Mouse (Mus musculus): ENCODE data around the gene Fos. TPM values are rescaled to one million over a fixed set of nuclear protein-coding genes. Genes with fewer than 3 reads are reported as not detected.

The Fos gene
- polyA plus RNA-seq, 1 experiment from 2014 or later, result 1.8 TPM

DNA sequence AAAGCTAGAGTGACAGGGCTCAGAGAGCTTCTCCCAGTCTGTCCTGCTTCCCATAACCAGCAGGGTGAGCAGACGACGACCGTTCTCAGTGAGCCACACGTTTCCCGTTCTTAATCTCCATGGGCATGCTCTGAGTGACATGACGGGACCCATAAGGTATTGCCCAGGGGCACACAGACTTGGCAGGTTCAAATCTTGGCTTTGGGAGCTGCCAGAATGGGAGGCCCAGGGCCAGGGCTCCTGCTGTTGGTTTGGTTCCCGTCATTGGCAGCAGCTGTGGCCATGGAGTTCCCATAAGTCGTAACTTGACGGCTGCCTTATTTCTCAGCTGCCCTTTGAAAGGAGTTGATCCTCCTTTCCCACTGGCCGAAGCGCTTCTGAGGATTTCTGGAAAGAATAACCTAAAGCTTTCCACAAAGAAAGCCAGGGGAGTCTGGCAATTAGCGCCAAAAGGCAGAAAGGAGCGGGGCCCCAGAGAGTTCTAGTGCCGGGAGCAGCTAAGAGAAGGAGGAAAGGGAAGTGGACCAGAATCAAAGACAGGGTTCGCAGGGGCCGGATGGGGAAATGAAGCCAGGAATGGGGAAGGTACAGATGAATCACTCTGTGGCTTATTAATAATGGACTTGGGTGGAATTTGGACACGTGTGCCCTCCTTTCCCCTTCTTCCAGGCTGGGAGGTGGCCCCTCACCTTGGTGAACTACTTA lies 36.4 kb upstream of the Fos start:
- Histone ChIP-seq H3K27me3 (ENCODE audit: control insufficient read depth, insufficient read depth, low read depth, low read length) (no peaks in the 10 kb centered on the region), H3K4me3 (ENCODE audit: low read depth, low read length) (no peak overlapping the region), H3K27ac (ENCODE audit: low read length) (peak overlapping the region; percentile 77), H3K4me1 (ENCODE audit: control insufficient read depth, insufficient read depth, low read length) (peaks cover 29% of the 10 kb centered on the region), H3K4me2 (ENCODE audit: low read length) (no peak overlapping the region), H3K36me3 (ENCODE audit: control insufficient read depth, insufficient read depth, low read length) (no peaks in the 10 kb centered on the region), H3K9me3 (replicated peaks; ENCODE audit: control insufficient read depth, low read length, poor library complexity, severe bottlenecking) (no peaks in the 10 kb centered on the region), H3K9ac (ENCODE audit: low read depth, low read length) (no peak overlapping the region)
- peak; percentile 50; the same call in 1 of the 2 replicates for ATAC-seq
- 33% methylated on average over 17 of the region's 17 CpGs for whole genome bisulfite sequencing

DNA sequence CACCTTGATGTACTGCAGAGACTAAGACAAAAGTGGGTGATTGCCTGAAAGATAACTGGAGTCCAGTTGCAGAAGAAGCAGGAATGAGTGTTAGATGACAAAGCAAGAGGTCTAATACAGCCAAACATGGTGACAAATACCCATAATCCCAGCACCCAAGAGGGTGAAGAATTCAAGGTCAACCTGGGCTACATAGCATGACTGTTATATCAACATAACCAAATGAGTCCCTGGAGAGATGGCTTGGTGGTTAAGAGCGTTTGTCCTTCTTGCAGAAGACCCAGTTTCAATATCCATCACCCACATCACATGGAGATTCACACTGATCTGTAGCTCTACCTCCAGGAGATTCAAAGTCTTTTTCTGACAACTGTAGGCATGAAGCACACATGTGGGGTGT lies 30.2 kb upstream of the Fos start:
- 97% methylated on average over 1 of the region's 1 CpGs for WGBS
- Histone ChIP-seq H3K9ac (ENCODE audit: low read depth, low read length) (no peak overlapping the region), H3K4me2 (ENCODE audit: low read length) (no peak overlapping the region), H3K36me3 (ENCODE audit: control insufficient read depth, insufficient read depth, low read length) (no peaks in the 10 kb centered on the region), H3K9me3 (replicated peaks; ENCODE audit: control insufficient read depth, low read length, poor library complexity, severe bottlenecking) (no peaks in the 10 kb centered on the region), H3K4me3 (ENCODE audit: low read depth, low read length) (no peak overlapping the region), H3K4me1 (ENCODE audit: control insufficient read depth, insufficient read depth, low read length) (no peaks in the 10 kb centered on the region), H3K27ac (ENCODE audit: low read length) (no peak overlapping the region), H3K27me3 (ENCODE audit: control insufficient read depth, insufficient read depth, low read depth, low read length) (no peaks in the 10 kb centered on the region)
- ATAC-seq, result no peak

DNA sequence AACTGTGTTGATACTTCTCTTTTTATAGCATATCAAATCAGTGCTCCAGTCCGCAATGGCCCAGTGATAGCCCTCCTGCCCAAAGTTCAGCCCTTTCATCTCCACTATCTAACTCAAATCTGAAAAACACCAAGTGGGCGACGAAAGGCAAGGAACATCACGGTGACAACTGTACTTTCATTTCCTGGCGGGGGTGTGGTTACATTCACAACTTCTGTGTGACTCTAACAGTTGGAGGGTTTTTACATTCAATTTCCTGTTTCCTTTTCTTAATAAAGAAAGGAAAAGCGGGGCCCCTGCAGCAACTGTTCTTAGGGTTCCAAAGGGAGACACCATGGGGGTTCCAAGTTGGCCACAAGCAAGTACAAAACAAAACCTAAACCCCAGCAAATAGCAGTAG lies 29.0 kb upstream of the Fos start:
- Histone ChIP-seq H3K9ac (ENCODE audit: low read depth, low read length) (no peak overlapping the region), H3K4me3 (ENCODE audit: low read depth, low read length) (no peak overlapping the region), H3K27ac (ENCODE audit: low read length) (no peak overlapping the region), H3K9me3 (replicated peaks; ENCODE audit: control insufficient read depth, low read length, poor library complexity, severe bottlenecking) (no peaks in the 10 kb centered on the region), H3K4me2 (ENCODE audit: low read length) (no peak overlapping the region), H3K27me3 (ENCODE audit: control insufficient read depth, insufficient read depth, low read depth, low read length) (no peaks in the 10 kb centered on the region), H3K4me1 (ENCODE audit: control insufficient read depth, insufficient read depth, low read length) (no peaks in the 10 kb centered on the region), H3K36me3 (ENCODE audit: control insufficient read depth, insufficient read depth, low read length) (no peaks in the 10 kb centered on the region)
- WGBS, result 59% methylated on average over 6 of the region's 6 CpGs
- no peak for ATAC-seq

DNA sequence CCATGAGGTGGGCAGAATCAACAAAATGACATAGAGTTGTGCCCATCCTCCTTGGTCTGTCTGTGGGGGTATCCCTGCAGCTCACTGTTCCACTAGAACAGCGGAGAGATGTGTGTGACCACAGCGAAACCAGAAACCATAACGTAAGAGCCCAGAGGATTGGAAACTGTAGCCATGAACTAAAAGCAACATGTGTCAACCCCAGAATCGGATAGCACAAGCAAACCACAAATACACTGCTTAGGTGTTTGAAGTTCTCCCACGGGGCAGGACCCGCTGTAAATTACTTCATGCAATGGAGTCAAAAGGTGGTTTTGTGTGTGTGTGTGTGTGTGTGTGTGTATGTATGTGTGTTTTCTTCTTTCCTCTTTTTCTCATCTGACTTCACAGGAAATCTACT lies 26.7 kb upstream of the Fos start:
- Histone ChIP-seq H3K27ac (ENCODE audit: low read length) (no peak overlapping the region), H3K4me3 (ENCODE audit: low read depth, low read length) (no peak overlapping the region), H3K9ac (ENCODE audit: low read depth, low read length) (no peak overlapping the region), H3K4me2 (ENCODE audit: low read length) (no peak overlapping the region), H3K27me3 (ENCODE audit: control insufficient read depth, insufficient read depth, low read depth, low read length) (no peaks in the 10 kb centered on the region), H3K4me1 (ENCODE audit: control insufficient read depth, insufficient read depth, low read length) (peaks cover 4% of the 10 kb centered on the region; the same call in 1 of the 2 replicates), H3K9me3 (replicated peaks; ENCODE audit: control insufficient read depth, low read length, poor library complexity, severe bottlenecking) (no peaks in the 10 kb centered on the region), H3K36me3 (ENCODE audit: control insufficient read depth, insufficient read depth, low read length) (no peaks in the 10 kb centered on the region)
- 92% methylated on average over 6 of the region's 6 CpGs for WGBS
- ATAC-seq, result no peak

DNA sequence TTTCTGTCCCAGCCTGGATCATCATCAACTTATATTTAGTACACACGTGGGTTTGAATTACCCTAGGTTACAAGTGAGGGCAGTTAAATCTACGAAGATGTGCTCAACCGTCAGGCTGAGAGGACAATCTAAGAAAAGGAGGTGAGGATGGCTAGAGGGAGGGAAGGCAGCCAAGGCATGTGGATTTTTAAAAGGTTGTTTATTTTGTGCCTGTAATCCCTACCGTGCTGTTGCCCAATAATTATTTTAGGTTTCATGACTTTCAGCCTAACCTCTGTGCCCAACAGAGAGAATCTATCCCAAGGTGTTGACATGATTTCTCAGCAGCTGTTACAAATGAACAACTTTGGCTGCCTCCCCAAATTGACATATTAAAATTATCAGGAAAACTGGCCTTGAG lies 26.2 kb upstream of the Fos start:
- H3K9me3 ChIP-seq (replicated peaks; ENCODE audit: control insufficient read depth, low read length, poor library complexity, severe bottlenecking), result no peaks in the 10 kb centered on the region
- H3K27me3 ChIP-seq (ENCODE audit: control insufficient read depth, insufficient read depth, low read depth, low read length), result no peaks in the 10 kb centered on the region
- H3K9ac ChIP-seq (ENCODE audit: low read depth, low read length), result no peak overlapping the region
- H3K4me1 ChIP-seq (ENCODE audit: control insufficient read depth, insufficient read depth, low read length), result peaks cover 6% of the 10 kb centered on the region; the same call in 1 of the 2 replicates
- no peaks in the 10 kb centered on the region for H3K36me3 ChIP-seq (ENCODE audit: control insufficient read depth, insufficient read depth, low read length)
- 77% methylated on average over 4 of the region's 4 CpGs for WGBS
- no peak overlapping the region for H3K4me3 ChIP-seq (ENCODE audit: low read depth, low read length)
- H3K4me2 ChIP-seq (ENCODE audit: low read length), result no peak overlapping the region
- no peak overlapping the region for H3K27ac ChIP-seq (ENCODE audit: low read length)
- no peak for ATAC-seq

DNA sequence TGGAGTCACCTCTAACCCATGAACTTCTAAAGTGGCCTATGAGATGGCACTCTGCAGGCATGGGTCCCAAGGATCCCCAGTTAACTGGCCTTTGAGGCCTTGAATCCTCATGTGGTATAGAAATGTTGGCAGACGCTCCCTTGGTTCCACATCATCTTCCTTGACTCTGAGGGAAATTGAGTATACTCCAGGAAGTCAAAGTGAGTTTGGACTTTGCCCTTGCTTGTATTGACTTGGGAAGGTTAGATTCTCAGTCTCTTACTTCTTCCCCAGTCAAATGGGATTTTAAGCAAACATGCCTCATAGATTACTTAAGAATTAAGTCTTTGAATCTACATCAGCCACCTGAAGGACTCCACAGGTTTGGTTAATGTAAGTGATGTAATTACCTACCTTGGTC lies 24.2 kb upstream of the Fos start:
- Histone ChIP-seq H3K27me3 (ENCODE audit: control insufficient read depth, insufficient read depth, low read depth, low read length) (no peaks in the 10 kb centered on the region), H3K9ac (ENCODE audit: low read depth, low read length) (no peak overlapping the region), H3K4me1 (ENCODE audit: control insufficient read depth, insufficient read depth, low read length) (peaks cover 6% of the 10 kb centered on the region; the same call in 1 of the 2 replicates), H3K36me3 (ENCODE audit: control insufficient read depth, insufficient read depth, low read length) (no peaks in the 10 kb centered on the region), H3K9me3 (replicated peaks; ENCODE audit: control insufficient read depth, low read length, poor library complexity, severe bottlenecking) (no peaks in the 10 kb centered on the region), H3K27ac (ENCODE audit: low read length) (no peak overlapping the region), H3K4me2 (ENCODE audit: low read length) (no peak overlapping the region), H3K4me3 (ENCODE audit: low read depth, low read length) (no peak overlapping the region)
- no peak for ATAC-seq
- 88% methylated on average over 1 of the region's 1 CpGs for WGBS

DNA sequence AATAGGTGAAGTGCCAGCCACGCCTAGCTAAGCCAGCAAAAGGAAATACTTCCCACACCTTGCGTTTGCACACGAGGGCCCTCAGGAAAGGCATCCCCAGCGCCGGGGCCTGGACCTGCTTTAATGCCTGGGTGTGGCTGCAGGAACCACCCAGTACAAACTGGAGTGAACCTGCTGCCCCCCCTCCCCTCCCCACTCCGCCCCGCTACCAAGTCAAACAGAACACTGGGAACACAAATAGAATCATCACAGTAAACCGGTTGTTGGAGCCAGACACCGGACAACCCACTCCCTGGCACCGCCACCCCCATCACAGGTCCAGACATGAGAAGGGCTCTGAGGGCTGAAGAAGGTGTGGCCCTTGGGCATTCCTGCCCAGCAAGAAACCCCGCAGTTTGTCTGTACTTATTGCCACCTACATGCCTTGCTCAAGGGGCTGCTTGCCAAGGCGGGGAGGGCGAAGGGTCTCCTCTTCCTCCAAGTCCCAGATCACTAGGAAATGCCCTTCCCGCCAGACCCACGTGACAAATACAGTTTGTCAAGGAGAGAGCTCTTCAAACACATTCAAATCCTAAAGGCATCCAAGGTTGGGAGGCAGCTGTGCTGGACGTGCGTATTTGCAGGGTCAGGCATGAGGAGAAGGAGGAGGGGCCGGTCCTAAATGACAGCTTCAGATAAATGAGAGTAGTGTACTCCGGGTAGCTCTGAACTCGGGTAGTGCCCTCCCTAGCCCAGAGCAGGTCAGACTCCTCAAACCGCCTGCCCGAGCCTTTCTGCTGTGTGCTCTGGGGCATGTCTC lies 21.8 kb upstream of the Fos start:
- Histone ChIP-seq H3K36me3 (ENCODE audit: control insufficient read depth, insufficient read depth, low read length) (no peaks in the 10 kb centered on the region), H3K4me3 (ENCODE audit: low read depth, low read length) (no peak overlapping the region), H3K27ac (ENCODE audit: low read length) (no peak overlapping the region), H3K9ac (ENCODE audit: low read depth, low read length) (no peak overlapping the region; the same call in 1 of the 2 replicates), H3K9me3 (replicated peaks; ENCODE audit: control insufficient read depth, low read length, poor library complexity, severe bottlenecking) (no peaks in the 10 kb centered on the region), H3K27me3 (ENCODE audit: control insufficient read depth, insufficient read depth, low read depth, low read length) (no peaks in the 10 kb centered on the region), H3K4me1 (ENCODE audit: control insufficient read depth, insufficient read depth, low read length) (peaks cover 15% of the 10 kb centered on the region), H3K4me2 (ENCODE audit: low read length) (no peak overlapping the region)
- no peak for ATAC-seq
- 45% methylated on average over 22 of the region's 22 CpGs for WGBS

DNA sequence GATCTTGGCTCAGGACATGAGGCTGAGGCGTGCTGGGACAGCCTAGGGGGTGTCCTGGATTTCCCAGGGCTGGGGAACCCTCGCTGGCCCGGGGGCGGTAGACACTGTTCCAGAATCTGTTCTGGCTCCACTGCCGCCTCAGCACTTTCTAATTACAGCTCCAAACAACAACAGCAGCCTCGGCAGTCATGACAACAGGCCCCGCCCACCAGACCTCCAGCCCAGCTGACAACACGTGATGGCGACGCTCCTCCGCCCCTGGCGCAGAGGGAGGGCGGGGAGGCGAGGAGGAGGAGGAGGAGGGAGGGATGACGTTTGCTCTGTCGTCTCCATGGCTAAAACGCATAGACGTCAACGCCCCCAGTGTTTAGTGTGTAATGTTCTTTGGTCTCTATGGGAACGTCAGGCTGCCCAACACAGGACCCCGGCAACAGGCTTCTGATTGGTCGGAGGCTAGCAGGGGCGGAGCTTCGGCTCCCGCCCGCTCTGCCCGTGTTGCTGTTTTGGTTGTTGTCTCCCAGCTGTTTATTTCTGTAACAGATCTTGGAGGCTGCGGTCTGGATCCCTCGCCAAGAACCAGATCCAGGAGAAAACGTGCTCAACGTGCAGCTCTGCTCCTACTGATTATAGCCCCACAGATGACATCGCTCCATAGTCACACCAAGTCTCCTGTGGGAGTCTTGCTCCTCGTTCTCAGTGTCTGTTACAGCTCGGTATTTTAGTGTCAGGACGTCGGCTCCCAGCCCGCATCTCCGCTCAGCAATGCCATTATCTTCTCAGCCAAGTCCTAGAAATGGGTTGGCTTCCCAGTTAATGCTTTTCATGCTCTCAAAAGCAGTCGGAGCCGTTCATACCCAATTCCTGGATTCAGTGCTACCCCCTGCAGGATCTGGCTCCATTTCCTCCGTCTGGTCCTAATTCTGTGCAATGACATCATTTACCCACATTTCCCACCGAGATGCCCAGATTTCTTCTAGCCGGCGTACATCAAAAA lies 18.3 kb upstream of the Fos start:
- no peaks in the 10 kb centered on the region for H3K9me3 ChIP-seq (replicated peaks; ENCODE audit: control insufficient read depth, low read length, poor library complexity, severe bottlenecking)
- no peaks in the 10 kb centered on the region for H3K27me3 ChIP-seq (ENCODE audit: control insufficient read depth, insufficient read depth, low read depth, low read length)
- peak overlapping the region; percentile 60 for H3K9ac ChIP-seq (ENCODE audit: low read depth, low read length)
- ATAC-seq, result peak; percentile 99
- H3K27ac ChIP-seq (ENCODE audit: low read length), result peak overlapping the region; percentile 89
- H3K4me2 ChIP-seq (ENCODE audit: low read length), result peak overlapping the region; percentile 69
- peak overlapping the region; percentile 44 for H3K4me3 ChIP-seq (ENCODE audit: low read depth, low read length)
- peaks cover 15% of the 10 kb centered on the region for H3K4me1 ChIP-seq (ENCODE audit: control insufficient read depth, insufficient read depth, low read length)
- H3K36me3 ChIP-seq (ENCODE audit: control insufficient read depth, insufficient read depth, low read length), result no peaks in the 10 kb centered on the region
- under 1% methylated on average over 43 of the region's 44 CpGs for WGBS
